Mouse (Mus musculus): ENCODE data around the gene Mgea5.

- TF ChIP-seq CTCF (conservative IDR thresholded peaks at IDR 0.05; ENCODE audit: insufficient read depth, insufficient read length, low read depth, low read length) (no peak), POLR2A (IDR thresholded peaks at IDR 0.05; ENCODE audit: low read depth, low read length) (no peak)
Observed at GRCm38 (mm10) chr19:45718286-45718685, 65.4 kb downstream of the Mgea5 start.
